Mouse (Mus musculus) megakaryocyte, embryonic 14.5 days (primary cell): Measurements from ENCODE around the gene Cdh22.

Experiments used
- FLI1 ChIP-seq: IDR thresholded peaks from 2 replicates; pipeline ENCODE4 v1.6.1; 2012; ENCODE audit warnings: low read length, inconsistent platforms, mixed read lengths
- GATA1 ChIP-seq: IDR thresholded peaks from 3 replicates; pipeline ENCODE4 v1.6.1; 2012; ENCODE audit warnings: mixed read lengths, low read length, inconsistent platforms, borderline replicate concordance

DNA sequence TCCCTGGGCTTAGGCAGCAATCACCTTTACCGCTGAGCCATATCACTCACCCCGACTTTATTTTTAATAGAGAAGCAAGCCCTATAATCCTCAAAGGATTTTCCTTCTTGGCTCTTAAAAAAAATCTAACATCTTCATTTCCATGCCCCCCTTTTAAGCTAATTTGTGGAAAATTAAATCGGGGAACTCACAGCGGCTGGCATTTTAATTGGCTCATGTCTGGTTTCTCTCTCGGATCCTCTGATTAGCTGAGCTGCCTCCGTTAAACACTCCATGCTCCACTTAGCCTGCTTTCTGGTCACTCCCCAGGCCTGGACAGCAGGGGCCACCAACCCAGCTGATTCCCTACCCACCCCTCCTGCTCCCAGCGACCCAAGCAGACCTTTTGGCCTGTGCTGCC, 142.3 kb downstream of the Cdh22 start:
- no peak for TF ChIP-seq GATA1
- TF ChIP-seq FLI1 = no peak
